Mouse (Mus musculus) G1E (cell line): Measurements from ENCODE around the gene Aldoart2.

Experiments
- CTCF ChIP-seq: IDR thresholded peaks from 2 replicates; pipeline ENCODE4 v1.5.1; 2012; ENCODE audit warnings: low read depth, low read length, inconsistent platforms, mixed read lengths
- GATA1 ChIP-seq: IDR thresholded peaks from 2 replicates; pipeline ENCODE4 v1.6.1; 2012; ENCODE audit warnings: borderline replicate concordance, low read length, inconsistent platforms, mixed read lengths
- TAL1 ChIP-seq: conservative IDR thresholded peaks from 2 replicates; pipeline ENCODE4 v1.6.1; 2012; ENCODE audit warnings: low read depth, low read length, inconsistent platforms, mixed read lengths

DNA sequence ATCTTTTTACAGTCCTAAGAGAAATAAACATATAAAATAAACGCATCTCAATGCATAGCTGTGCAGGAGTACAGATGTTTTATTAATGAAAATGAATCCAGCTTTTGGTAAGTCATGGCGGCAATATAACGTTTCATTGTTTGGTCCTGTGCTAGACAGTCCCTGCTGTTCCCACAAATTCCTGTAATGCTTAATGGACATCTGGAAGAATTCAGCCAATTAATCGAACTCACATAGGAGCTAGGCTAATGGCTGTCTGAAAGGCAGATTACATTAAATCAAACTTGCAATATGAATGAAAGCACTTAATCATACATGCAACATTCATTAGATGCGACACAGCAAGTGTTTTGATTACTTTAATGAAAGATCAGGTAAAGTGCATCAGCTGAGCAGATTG is 1.8 kb downstream of the Aldoart2 start:
- TF ChIP-seq TAL1 = no peak
- TF ChIP-seq CTCF = no peak
- no peak for TF ChIP-seq GATA1
